Mouse (Mus musculus): Measurements from ENCODE around the gene Ckap4. TPM values are rescaled to one million over a fixed set of nuclear protein-coding genes. Genes with fewer than 3 reads are reported as not detected.

Gene Ckap4
- polyA plus RNA-seq (2016; fragmentation: Nextera tagmentation; extraction: Ambion mirVana) = 72.6 and 77.2 TPM in 2 replicates

DNA sequence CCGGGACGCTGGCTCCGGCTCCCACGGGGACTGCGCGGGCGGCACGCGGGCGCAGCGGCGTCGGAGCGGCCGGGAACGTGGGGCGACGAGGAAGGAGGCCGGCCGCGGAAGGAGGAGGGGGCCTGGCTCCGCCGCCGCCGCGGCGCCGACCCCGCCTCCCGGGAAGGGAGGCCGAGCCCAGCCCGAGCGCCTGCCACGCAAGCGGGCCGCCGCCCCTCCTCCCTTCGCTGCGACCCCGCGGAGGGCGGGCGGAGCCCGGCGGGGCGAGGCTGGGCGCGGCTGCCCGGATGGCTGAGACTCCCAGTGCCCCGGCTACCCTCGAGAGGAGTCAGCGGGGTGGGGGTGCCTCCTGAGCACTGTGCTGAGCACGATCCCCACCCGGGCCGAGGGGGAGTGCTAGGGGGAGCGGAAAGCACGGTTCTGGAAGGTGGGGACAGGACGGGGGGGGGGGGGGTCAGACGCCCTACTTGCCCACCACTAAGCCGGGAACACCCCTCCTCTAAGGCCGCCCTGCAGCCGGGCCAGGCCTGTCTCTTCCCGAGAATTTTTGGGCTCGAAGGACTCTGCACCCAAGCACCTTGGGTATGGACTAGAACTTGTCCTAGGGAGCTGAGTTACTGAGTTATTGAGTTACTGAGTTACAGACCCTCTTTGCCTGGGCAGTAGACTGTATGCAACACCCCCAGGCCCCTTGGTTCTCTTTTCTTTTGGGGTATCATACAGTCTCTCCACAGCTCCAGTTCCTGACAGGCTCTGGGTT lies at the start of gene Ckap4:
TSS of gene Ckap4 (minus strand) at position 151 of the 760 bp plus-strand sequence.
- 1% methylated on average over 47 of the region's 64 CpGs for WGBS
- Histone ChIP-seq H3K4me1 (replicated peaks) (peaks cover 58% of the 10 kb centered on the region), H3K27ac (peak within 1 kb of the TSS; percentile 99), H3K27me3 (ENCODE audit: insufficient read depth, poor library complexity, severe bottlenecking) (no peaks in the 10 kb centered on the region), H3K36me3 (peaks cover 31% of the 10 kb centered on the region), H3K9me3 (no peaks in the 10 kb centered on the region), H3K4me3 (peak within 1 kb of the TSS; percentile 94)
- peak; percentile 73 for DNase-seq (ENCODE audit: low spot score)

DNA sequence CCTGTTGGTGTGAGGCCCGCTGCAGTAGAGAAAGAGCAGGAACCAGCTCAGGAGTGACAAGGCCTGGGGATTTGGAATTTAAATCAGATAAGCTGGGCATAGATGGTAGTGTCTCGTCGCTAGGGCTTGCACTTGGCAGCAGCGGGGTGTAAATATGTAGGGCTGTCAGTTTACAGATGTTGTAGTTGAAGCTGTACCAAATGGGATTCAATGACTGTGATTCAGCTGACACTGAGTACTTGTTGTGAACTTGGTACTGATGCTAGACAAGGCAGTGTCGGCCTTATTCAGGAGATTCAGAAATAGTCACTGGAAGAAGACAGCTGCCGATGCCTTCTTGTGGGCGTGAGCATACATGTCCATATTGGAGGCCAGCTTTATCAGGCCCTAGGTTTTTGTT lies 48.4 kb upstream of the Ckap4 start:
- no peaks in the 10 kb centered on the region for H3K36me3 ChIP-seq
- no peaks in the 10 kb centered on the region for H3K9me3 ChIP-seq
- peaks cover 10% of the 10 kb centered on the region for H3K27me3 ChIP-seq (ENCODE audit: insufficient read depth, poor library complexity, severe bottlenecking)
- DNase-seq (ENCODE audit: low spot score) = no peak
- peaks cover 10% of the 10 kb centered on the region for H3K4me1 ChIP-seq (replicated peaks)
- no peak overlapping the region for H3K4me3 ChIP-seq
- WGBS = 85% methylated on average over 7 of the region's 7 CpGs
- no peak overlapping the region for H3K27ac ChIP-seq

DNA sequence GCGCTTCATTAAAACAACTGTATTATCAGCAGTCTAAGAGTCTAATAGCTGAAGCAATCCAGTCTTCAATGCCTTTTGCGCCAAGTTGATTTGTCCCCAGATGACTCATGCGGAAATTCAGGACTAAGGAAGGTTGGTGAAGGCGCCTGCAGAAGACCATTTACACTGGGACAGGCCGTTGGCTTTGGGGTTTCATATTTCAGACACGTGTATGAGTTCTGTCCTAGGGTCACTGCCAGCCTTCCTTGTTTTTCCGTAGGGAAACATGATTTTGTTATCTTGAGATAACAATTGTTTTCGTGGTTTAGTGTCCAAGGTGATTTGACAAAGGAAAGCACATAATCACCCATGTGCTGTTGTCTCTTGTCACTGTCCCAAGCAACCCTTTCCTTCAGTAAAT lies 47.3 kb upstream of the Ckap4 start:
- Histone ChIP-seq H3K27ac (no peak overlapping the region), H3K36me3 (no peaks in the 10 kb centered on the region), H3K9me3 (no peaks in the 10 kb centered on the region), H3K4me3 (no peak overlapping the region), H3K27me3 (ENCODE audit: insufficient read depth, poor library complexity, severe bottlenecking) (peaks cover 10% of the 10 kb centered on the region), H3K4me1 (replicated peaks) (peaks cover 18% of the 10 kb centered on the region)
- 78% methylated on average over 8 of the region's 8 CpGs for WGBS
- no peak for DNase-seq (ENCODE audit: low spot score)

DNA sequence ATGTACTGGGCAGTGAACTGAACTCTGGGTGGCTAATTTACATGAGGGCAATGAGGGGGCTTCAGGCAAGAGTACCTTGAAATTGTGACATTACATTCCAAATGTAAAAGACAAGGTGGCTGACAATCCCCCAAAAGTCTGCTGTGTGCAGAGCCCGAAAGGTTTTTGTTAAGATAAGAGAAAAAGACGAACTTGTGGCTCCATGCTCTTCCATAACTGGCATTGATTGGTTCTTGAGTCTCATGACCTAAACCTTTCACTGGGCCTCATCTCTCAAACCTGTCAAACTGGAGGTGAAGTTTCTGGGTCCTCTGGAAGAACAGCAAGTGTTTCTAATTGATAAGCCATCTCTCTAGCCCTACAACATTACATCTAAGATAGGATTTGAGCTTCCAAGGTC lies 45.7 kb upstream of the Ckap4 start:
- WGBS = 81% methylated on average over 2 of the region's 2 CpGs
- Histone ChIP-seq H3K27ac (no peak overlapping the region), H3K36me3 (no peaks in the 10 kb centered on the region), H3K27me3 (ENCODE audit: insufficient read depth, poor library complexity, severe bottlenecking) (peaks cover 10% of the 10 kb centered on the region), H3K9me3 (no peaks in the 10 kb centered on the region), H3K4me3 (no peak overlapping the region), H3K4me1 (replicated peaks) (peaks cover 23% of the 10 kb centered on the region)
- no peak for DNase-seq (ENCODE audit: low spot score)

DNA sequence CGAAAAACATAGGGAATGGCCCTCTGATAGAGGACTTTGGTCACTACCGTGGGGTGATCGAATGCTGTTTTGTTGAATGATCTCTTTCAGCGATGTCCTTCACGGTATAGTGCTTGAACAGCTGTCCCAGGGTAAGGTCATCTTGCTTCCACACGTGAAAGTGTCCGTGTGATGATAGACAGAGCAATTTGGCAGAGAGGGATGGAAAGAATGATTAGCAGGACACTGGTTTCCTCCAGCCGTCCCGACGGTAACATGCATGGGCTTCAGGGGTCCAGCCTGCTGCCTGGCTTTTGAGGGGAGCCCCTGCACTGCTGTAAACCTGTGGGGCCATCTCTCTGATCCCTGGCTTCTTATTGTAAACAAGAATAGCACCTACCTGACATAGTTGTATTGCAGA lies 44.9 kb upstream of the Ckap4 start:
- 84% methylated on average over 10 of the region's 10 CpGs for WGBS
- Histone ChIP-seq H3K4me1 (replicated peaks) (peaks cover 23% of the 10 kb centered on the region), H3K4me3 (no peak overlapping the region), H3K36me3 (no peaks in the 10 kb centered on the region), H3K9me3 (no peaks in the 10 kb centered on the region), H3K27me3 (ENCODE audit: insufficient read depth, poor library complexity, severe bottlenecking) (peaks cover 10% of the 10 kb centered on the region), H3K27ac (no peak overlapping the region)
- DNase-seq (ENCODE audit: low spot score) = no peak

DNA sequence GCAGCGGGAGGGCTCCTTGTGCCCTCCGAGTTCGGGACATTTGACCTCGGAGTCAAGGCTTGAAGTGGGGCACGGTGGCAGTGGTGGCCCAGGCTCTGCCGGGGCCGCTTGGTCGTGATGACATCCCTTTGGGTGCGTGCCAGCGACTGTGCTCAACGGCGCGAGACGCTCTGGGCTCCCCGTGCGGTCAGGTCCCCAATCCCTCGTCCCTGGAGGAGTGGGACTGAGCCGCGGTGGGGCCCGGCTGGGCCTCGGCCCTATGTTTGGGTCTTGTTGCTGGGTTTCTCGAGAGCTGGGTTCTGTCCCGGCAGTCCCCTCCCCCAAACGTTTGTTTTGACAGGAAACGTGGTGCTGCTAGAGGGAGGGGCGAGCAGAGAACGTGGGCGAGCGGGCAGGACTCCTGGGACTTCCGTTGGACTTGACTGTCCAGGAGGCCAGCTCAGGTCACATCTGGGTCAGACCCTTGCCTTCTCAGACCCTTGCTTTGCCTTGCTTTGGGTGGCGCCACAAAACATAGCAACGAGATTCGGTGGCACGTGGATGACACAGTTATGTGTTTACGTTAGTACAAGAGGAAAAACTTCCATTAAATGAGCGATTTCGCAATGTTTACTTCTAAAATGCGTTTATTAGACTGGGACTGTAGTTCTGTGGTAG lies 43.3 kb upstream of the Ckap4 start:
- Histone ChIP-seq H3K36me3 (no peaks in the 10 kb centered on the region), H3K9me3 (no peaks in the 10 kb centered on the region), H3K4me3 (peak overlapping the region; percentile 89), H3K27ac (peak overlapping the region; percentile 95), H3K4me1 (replicated peaks) (peaks cover 23% of the 10 kb centered on the region), H3K27me3 (ENCODE audit: insufficient read depth, poor library complexity, severe bottlenecking) (peaks cover 10% of the 10 kb centered on the region)
- DNase-seq (ENCODE audit: low spot score) = peak; percentile 55
- WGBS = 6% methylated on average over 38 of the region's 38 CpGs

DNA sequence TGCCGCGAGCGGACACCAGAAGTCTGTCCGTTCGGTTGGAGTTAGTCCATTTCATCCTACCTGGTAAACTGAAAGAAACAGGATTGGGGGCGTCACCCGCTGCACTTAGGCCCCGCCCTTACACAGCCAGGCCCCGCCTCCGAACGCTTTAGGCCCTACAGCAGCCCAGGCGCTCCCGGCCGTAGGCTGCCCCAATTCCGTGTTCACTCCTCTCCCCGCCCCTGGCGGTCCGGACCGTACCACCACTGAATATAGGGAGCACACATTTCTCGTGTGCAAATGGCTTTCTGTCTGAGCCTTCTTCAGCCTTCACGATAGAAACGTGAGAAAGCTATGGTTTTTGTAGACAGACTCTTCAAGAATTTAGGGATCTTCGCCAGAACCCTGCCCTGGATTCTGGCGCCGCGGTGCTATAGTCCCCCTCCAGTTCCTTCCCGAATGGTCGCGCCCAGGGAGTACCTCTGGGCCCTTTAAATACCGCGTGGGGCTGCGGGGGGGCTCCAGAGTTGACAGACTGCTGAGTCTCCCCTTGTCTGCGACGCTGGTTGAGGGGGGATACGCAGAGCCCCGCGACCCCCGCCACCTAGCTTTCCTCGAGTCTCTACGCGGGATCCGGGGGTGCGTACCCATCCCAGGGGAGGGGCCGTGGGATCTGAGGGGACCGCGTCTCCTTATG lies 42.7 kb upstream of the Ckap4 start, which contains the start of gene Tcp11l2:
TSS of gene Tcp11l2 (plus strand) at position 232 of the 676 bp plus-strand sequence.
- peaks cover 23% of the 10 kb centered on the region for H3K4me1 ChIP-seq (replicated peaks)
- WGBS = under 1% methylated on average over 46 of the region's 46 CpGs

DNA sequence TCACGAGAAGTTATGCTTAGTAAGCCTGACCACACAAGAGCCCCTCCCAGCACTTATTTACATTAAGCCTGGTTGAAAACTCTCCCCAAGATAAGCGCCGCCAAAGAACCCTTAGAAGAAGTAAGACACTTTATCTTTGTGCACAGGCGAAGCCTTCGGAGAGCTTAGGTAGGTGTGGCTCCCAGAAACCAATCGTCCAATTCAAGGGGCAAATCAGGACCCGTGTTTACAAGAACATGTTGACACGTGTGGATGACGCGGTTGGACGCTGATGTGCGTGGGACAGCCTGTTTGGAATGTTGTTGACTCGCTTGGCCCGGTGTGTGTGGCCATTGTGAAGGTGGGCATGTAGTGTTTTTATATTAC lies 42.1 kb upstream of the Ckap4 start:
- Histone ChIP-seq H3K36me3 (no peaks in the 10 kb centered on the region), H3K27me3 (ENCODE audit: insufficient read depth, poor library complexity, severe bottlenecking) (peaks cover 10% of the 10 kb centered on the region), H3K4me3 (peak overlapping the region; percentile 89), H3K4me1 (replicated peaks) (peaks cover 23% of the 10 kb centered on the region), H3K27ac (peak overlapping the region; percentile 95; the same call in 1 of the 2 replicates), H3K9me3 (no peaks in the 10 kb centered on the region)
- WGBS = 1% methylated on average over 14 of the region's 14 CpGs
- no peak for DNase-seq (ENCODE audit: low spot score)

More for the DNA sequence above, 42.7 kb upstream of the Ckap4 start, which contains the start of gene Tcp11l2:
- H3K27ac ChIP-seq = peak within 1 kb of the TSS; percentile 95
- H3K27me3 ChIP-seq (ENCODE audit: insufficient read depth, poor library complexity, severe bottlenecking) = peaks cover 10% of the 10 kb centered on the region
- H3K4me3 ChIP-seq = peak within 1 kb of the TSS; percentile 89
- no peaks in the 10 kb centered on the region for H3K36me3 ChIP-seq
- peak; percentile 90 for DNase-seq (ENCODE audit: low spot score)
- H3K9me3 ChIP-seq = no peaks in the 10 kb centered on the region

DNA sequence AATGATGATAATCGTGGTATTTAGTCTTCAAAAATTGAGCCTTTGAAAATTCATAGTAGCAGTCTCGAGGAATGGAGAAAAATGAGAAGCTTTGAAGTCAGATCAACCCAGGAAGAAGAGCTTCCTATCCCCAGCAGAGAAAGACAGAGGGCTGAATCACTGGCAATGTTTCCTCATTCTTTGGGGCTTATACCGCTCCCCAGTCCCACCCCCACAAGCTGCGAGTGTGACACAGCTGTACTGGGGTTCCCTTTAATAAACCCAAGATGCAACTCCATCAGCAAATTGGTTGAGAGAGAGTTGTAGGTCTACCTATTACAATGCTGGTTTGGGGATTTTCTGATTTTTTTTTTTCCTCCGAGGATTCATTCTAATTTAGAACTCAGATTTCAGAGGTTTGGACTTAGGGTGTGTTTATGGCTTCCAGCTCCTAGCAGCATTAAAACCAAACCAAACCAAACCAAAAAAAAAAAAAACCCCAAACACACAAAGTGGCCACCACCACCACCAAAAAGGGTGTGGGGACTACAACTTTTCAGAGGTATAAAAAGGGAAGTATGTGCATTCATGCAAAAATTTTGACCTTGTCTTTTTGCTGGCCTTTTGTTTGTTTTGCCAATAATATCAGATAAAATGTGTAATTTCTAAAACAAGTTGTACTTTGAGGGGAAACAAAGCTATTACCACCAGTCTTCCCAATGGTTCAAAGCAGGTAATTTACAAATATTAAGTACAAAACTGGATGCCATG lies 40.0 kb upstream of the Ckap4 start:
- Histone ChIP-seq H3K4me3 (no peak overlapping the region), H3K27ac (no peak overlapping the region), H3K36me3 (no peaks in the 10 kb centered on the region), H3K4me1 (replicated peaks) (peaks cover 23% of the 10 kb centered on the region), H3K9me3 (no peaks in the 10 kb centered on the region), H3K27me3 (ENCODE audit: insufficient read depth, poor library complexity, severe bottlenecking) (peaks cover 10% of the 10 kb centered on the region)
- WGBS = 66% methylated on average over 5 of the region's 5 CpGs
- no peak for DNase-seq (ENCODE audit: low spot score)

DNA sequence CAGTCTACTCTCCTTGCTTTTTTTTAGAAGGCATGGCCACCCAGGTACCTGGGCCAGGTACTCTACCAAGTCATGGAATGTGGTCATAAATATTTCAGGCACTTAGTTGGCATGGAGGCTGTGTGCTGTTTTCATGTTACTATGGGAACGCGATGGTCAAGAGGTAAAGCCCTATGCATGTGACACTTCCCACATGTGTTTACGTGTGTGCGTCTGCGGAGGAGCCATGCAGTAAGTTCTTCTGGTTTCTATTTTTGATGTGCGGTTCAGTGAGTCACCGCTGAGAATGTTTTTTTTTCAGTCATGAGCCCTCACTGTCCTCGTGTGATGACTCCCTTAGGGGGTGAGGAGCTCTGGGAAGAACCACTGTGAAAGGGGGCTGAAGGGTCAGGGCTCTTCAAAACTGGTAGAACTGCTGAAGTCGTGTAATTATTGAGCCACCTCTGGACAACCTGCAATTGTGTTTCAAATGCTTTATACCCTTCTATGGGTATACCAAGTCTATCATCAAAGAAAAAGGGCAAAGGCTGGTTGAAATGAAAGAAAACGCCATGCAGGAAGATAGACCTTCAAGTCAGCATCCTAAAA lies 37.3 kb upstream of the Ckap4 start:
- H3K9me3 ChIP-seq = no peaks in the 10 kb centered on the region
- no peak overlapping the region for H3K27ac ChIP-seq
- WGBS = 86% methylated on average over 10 of the region's 10 CpGs
- DNase-seq (ENCODE audit: low spot score) = no peak
- H3K27me3 ChIP-seq (ENCODE audit: insufficient read depth, poor library complexity, severe bottlenecking) = no peaks in the 10 kb centered on the region; the same call in 1 of the 2 replicates
- H3K4me3 ChIP-seq = no peak overlapping the region
- peaks cover 5% of the 10 kb centered on the region; the same call in 1 of the 2 replicates for H3K4me1 ChIP-seq (replicated peaks)
- H3K36me3 ChIP-seq = no peaks in the 10 kb centered on the region

DNA sequence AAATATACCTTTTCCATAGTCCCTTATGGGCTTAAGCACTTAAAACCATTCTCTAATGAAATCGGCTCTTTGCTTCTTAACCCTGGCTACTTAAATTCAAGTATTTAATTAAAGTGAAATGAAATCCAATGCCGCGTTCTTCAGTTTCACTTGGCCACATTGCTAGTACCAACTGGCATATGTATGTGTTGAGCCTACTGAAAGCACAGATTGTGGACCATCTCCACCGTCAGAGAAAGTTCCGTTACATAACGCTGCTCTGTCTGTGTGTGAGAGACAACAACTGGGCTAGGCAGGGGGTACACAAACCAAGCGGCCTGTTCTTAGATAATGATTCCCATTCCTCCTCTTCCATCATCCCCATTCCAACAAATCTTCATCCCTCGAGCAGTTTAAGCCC lies 30.6 kb upstream of the Ckap4 start:
- H3K27me3 ChIP-seq (ENCODE audit: insufficient read depth, poor library complexity, severe bottlenecking) = peaks cover 3% of the 10 kb centered on the region; the same call in 1 of the 2 replicates
- no peak for DNase-seq (ENCODE audit: low spot score)
- H3K27ac ChIP-seq = no peak overlapping the region
- no peaks in the 10 kb centered on the region for H3K9me3 ChIP-seq
- H3K36me3 ChIP-seq = no peaks in the 10 kb centered on the region
- peaks cover 10% of the 10 kb centered on the region for H3K4me1 ChIP-seq (replicated peaks)
- H3K4me3 ChIP-seq = no peak overlapping the region
- WGBS = 84% methylated on average over 8 of the region's 8 CpGs

Data from hindbrain, embryonic 10.5 days (tissue).